Comparison of ENCODE assay signal across 8 mouse cellular contexts in the genomic region with DNA sequence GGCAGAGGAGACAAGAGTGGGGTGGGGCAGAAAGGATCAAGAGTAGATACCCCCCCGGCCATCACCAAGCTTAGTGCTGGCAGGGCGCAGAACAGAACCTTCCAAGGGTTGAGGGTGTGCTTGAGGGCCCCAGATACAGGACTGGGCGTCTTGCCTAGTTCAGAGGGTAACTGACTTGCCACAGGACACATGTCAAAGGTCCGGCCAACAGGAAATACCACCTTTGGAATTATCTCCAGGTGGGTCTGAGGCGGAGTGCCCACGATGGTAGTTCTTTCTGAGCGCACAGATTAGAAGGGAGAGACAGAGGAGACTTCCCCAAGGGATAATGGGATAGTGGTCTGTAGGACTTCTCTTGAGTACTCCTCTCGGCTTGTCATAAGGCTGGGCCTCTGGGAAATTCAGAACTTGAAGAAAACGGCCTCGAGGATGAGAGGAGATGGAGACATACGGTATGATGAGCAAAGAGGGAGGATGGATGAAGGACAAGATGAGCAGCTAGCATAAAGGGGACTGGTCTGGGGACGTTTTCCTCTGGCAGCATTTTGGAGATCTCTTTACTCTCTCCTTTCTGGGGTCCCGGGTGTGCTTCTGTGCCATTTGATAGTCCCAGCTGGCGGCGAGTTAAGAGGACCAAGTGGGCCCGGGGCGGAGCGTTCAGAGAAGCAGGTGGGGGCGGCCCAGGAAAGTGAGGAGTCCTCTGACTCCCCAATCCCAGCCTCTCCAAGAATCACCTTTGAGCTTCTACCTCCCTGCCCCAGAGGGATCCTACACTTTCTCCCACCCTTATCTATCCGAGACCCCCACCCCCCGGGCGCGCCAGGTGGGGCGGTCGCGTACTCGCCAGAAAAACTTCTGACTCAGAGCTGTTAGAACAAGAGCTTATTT.
DNase-seq lines count a peak whose midpoint lies in the region; ATAC-seq and TF ChIP-seq lines count a peak whose summit lies in the region.

No protein-coding gene starts in this region.

- H3K4me3 ChIP-seq in left cerebral cortex, adult 2 months: peak overlapping the region; percentile 67
- H3K4me3 ChIP-seq in embryonic facial prominence, embryonic 13.5 days: peak overlapping the region; percentile 61
- H3K4me3 ChIP-seq in intestine, embryonic 16.5 days (ENCODE audit: low read length): peak overlapping the region; percentile 55
- H3K4me3 ChIP-seq in olfactory bulb, adult 2 months (ENCODE audit: insufficient read depth, low read depth, low read length): peak overlapping the region; percentile 92

- intact Hi-C loops in left cerebral cortex, adult 2 months (cut with DNase I): loop anchor here (5.0 to 10.0 kb wide), 3 partner anchors 43 to 310 kb away; no protein-coding TSS in a partner anchor

- peak overlapping the region; percentile 63 for H3K9ac ChIP-seq in embryonic facial prominence, embryonic 13.5 days
- no peak overlapping the region for H3K9ac ChIP-seq in intestine, embryonic 16.5 days (ENCODE audit: low read depth, low read length)

- H3K27ac ChIP-seq in left cerebral cortex, adult 2 months: peak overlapping the region; percentile 83
- H3K27ac ChIP-seq in embryonic facial prominence, embryonic 13.5 days: no peak overlapping the region
- H3K27ac ChIP-seq in intestine, embryonic 16.5 days (ENCODE audit: low read length): no peak overlapping the region
- peak overlapping the region; percentile 70 for H3K27ac ChIP-seq in olfactory bulb, adult 2 months (ENCODE audit: insufficient read depth, low read depth, low read length)

- no peaks in the 10 kb centered on the region for H3K36me3 ChIP-seq in embryonic facial prominence, embryonic 13.5 days
- H3K36me3 ChIP-seq in intestine, embryonic 16.5 days (ENCODE audit: control insufficient read depth, insufficient read depth, low read length): no peaks in the 10 kb centered on the region

- peak overlapping the region; percentile 92 for H3K4me2 ChIP-seq in embryonic facial prominence, embryonic 13.5 days
- peak overlapping the region; percentile 88 for H3K4me2 ChIP-seq in intestine, embryonic 16.5 days (ENCODE audit: low read depth, low read length)

- H3K9me3 ChIP-seq in embryonic facial prominence, embryonic 13.5 days: no peaks in the 10 kb centered on the region
- no peaks in the 10 kb centered on the region for H3K9me3 ChIP-seq in intestine, embryonic 16.5 days (ENCODE audit: control insufficient read depth, low read length)

- no peak for TF ChIP-seq POLR2A in olfactory bulb, adult 2 months (IDR thresholded peaks at IDR 0.05; ENCODE audit: insufficient read depth, low read depth, low read length)

- H3K27me3 ChIP-seq in embryonic facial prominence, embryonic 13.5 days: peaks cover 97% of the 10 kb centered on the region
- peaks cover 89% of the 10 kb centered on the region for H3K27me3 ChIP-seq in intestine, embryonic 16.5 days (replicated peaks; ENCODE audit: control insufficient read depth, insufficient read depth, low read length)

- DNase-seq in left cerebral cortex, adult 2 months (ENCODE audit: extremely low spot score in 1 of 2, low spot score in 2 of 2): peak in 1 of 2 experiments; percentile 33
- DNase-seq in left cerebral cortex, adult 9 months (ENCODE audit: low spot score in 2 of 2): no peak
- DNase-seq in embryo, embryonic 9.5 days (ENCODE audit: extremely low spot score): no peak
- DNase-seq in right cerebral cortex, postnatal 4 days: no peak
- no peak for DNase-seq in adrenal gland, adult 18-20 months (ENCODE audit: low spot score in 2 of 2)

- peaks cover 38% of the 10 kb centered on the region for H3K4me1 ChIP-seq in embryonic facial prominence, embryonic 13.5 days
- H3K4me1 ChIP-seq in intestine, embryonic 16.5 days (ENCODE audit: control insufficient read depth, insufficient read depth, low read length): peaks cover 8% of the 10 kb centered on the region
- H3K4me1 ChIP-seq in olfactory bulb, adult 2 months (ENCODE audit: control insufficient read depth, insufficient read depth, low read length): peaks cover 49% of the 10 kb centered on the region

- ATAC-seq in embryonic facial prominence, embryonic 13.5 days (ENCODE audit: insufficient number of reproducible peaks, insufficient read depth, low FRiP score, low TSS enrichment, low read depth): no peak
- ATAC-seq in intestine, embryonic 16.5 days: no peak

- 2% methylated on average over 27 of the region's 27 CpGs for WGBS in embryonic facial prominence, embryonic 13.5 days
- 1% methylated on average over 27 of the region's 27 CpGs for WGBS in intestine, embryonic 16.5 days
- WGBS in olfactory bulb, adult 2 months: 3% methylated on average over 27 of the region's 27 CpGs

- no peak for TF ChIP-seq CTCF in left cerebral cortex, adult 2 months (IDR thresholded peaks at IDR 0.05)
- no peak for TF ChIP-seq CTCF in olfactory bulb, adult 2 months (IDR thresholded peaks at IDR 0.05; ENCODE audit: insufficient read depth, low read depth, low read length)

Comparison
In these comparisons a context has a peak if more than half of its experiments do, and no peak if none do; other contexts are left out.
1. H3K27ac ChIP-seq: peak in left cerebral cortex, adult 2 months (single experiment) and olfactory bulb, adult 2 months (single experiment); none in embryonic facial prominence, embryonic 13.5 days (single experiment) and intestine, embryonic 16.5 days (single experiment).
2. Peak in every context shown above with its lines, with median percentiles within 50 percentile points of each other: H3K4me3 ChIP-seq.